Mouse (Mus musculus) embryonic fibroblast, embryonic 13.5 days (primary cell): ENCODE data around the gene Kcne2.

ENCODE experiments used
- CTCF ChIP-seq: IDR thresholded peaks from 2 replicates; pipeline ENCODE4 v1.5.1; 2011; ENCODE audit warnings: mild to moderate bottlenecking, control low read depth, low read length, moderate library complexity, borderline replicate concordance; ENCODE audit not compliant: insufficient read depth
- POLR2A ChIP-seq: IDR thresholded peaks from 2 replicates; pipeline ENCODE4 v1.6.1; 2011; ENCODE audit warnings: low read depth, mild to moderate bottlenecking, control low read depth, low read length, moderate library complexity

DNA sequence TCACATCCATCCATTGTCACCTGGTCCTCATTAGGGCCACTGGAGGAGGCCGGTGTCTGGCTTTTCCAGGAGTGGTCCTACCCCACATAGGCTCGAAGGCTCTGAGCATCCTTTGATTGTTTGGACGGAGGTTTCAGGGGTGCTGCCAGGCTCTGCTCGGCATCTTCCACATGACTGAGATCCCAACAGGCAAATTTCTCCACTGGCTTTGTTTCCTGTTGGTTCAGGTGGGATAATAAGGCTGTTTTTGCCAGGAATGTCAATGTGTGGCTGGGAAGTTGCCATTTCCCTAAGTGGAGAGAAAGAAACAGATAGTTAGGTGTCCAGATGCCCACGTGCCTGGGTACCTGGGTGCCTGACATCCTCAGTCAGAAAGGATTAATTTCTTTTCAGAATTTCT is 17.7 kb upstream of the Kcne2 start:
- no peak for TF ChIP-seq CTCF
- TF ChIP-seq POLR2A, result no peak
